Mouse (Mus musculus) retina, embryonic 14.5 days (tissue): Measurements from ENCODE around the gene Olfr763.
"Not testable (repeated sequence)": the region's sequence is repeated elsewhere in the genome, so short reads cannot be mapped to it uniquely, and the experiment has no call there.

Experiments
- DNase-seq: peaks from one replicate; pipeline ENCODE4 v3.0.0-alpha.2; 2015; ENCODE audit warnings: low spot score

The Olfr763 gene

GRCm38 (mm10) chr10:129049898-129050297, 39.3 kb downstream of the Olfr763 start, which contains the start of gene Olfr765:
Olfr765 (minus strand) TSS chr10:129049998.
- not testable (repeated sequence) for DNase-seq
